Mouse (Mus musculus) ES-E14 (cell line): ENCODE data around the gene Ring1.

Experiments used
- HCFC1 ChIP-seq: IDR thresholded peaks from 2 replicates; pipeline ENCODE4 v1.6.1; 2012; ENCODE audit warnings: low read length, inconsistent platforms, borderline replicate concordance; ENCODE audit not compliant: insufficient read depth
- MAFK ChIP-seq: IDR thresholded peaks from 2 replicates; pipeline ENCODE4 v1.6.1; 2014; ENCODE audit warnings: mild to moderate bottlenecking, low read depth, low read length, inconsistent platforms; ENCODE audit not compliant: insufficient read depth
- ZNF384 ChIP-seq: IDR thresholded peaks from 2 replicates; pipeline ENCODE4 v1.6.1; 2012; ENCODE audit warnings: low read depth, low read length, inconsistent platforms

GRCm38 (mm10) chr17:34003426-34003825 lies 21.1 kb downstream of the Ring1 start:
- TF ChIP-seq HCFC1 (no peak), MAFK (no peak), ZNF384 (no peak)
